Mouse (Mus musculus) retina, embryonic 14.5 days (tissue): Measurements from ENCODE around the gene Snurf.

Experiments
- DNase-seq: peaks from one replicate; pipeline ENCODE4 v3.0.0-alpha.2; 2015; ENCODE audit warnings: low spot score

The Snurf gene

GRCm38 (mm10) chr7:60004606-60005330 lies at the start of gene Snurf, which contains the start of gene Gm38393:
Snurf (minus strand) TSS chr7:60005049.
Gm38393 (minus strand) TSS chr7:60005064.
- peak; percentile 79 for DNase-seq

GRCm38 (mm10) chr7:60047481-60048201 lies 42.8 kb upstream of the Snurf start:
- DNase-seq = no peak

GRCm38 (mm10) chr7:60013186-60013585 lies 8.3 kb upstream of the Snurf start:
- no peak for DNase-seq

- peak; percentile 16 for DNase-seq
Observed at GRCm38 (mm10) chr7:60007727-60008360, 3.0 kb upstream of the Snurf start.

- no peak for DNase-seq
Observed at GRCm38 (mm10) chr7:60006262-60006661, 1.4 kb upstream of the Snurf start.

- DNase-seq = peak; percentile 73
Observed at GRCm38 (mm10) chr7:60003921-60004605, 786 bp downstream of the Snurf start.

GRCm38 (mm10) chr7:60003006-60003865 lies 1.6 kb downstream of the Snurf start:
- peak; percentile 71 for DNase-seq

- no peak for DNase-seq
Observed at GRCm38 (mm10) chr7:59978646-59979045, 26.2 kb downstream of the Snurf start.
